Mouse (Mus musculus): ENCODE measurements around the gene Ddx43. TPM values are rescaled to one million over a fixed set of nuclear protein-coding genes. Genes with fewer than 3 reads are reported as not detected.

Ddx43 gene
- polyA plus RNA-seq, 1 experiment from 2014 or later: 0.49 TPM

GRCm38 (mm10) chr9:78442579-78443392 is 47.2 kb downstream of the Ddx43 start, which contains the start of gene Cgas:
Cgas (minus strand) TSS chr9:78443237.
- peak; percentile 72 for DNase-seq (ENCODE audit: low spot score)
- Histone ChIP-seq H3K36me3 (ENCODE audit: control insufficient read depth, insufficient read depth, low read length) (no peaks in the 10 kb centered on the region), H3K4me2 (ENCODE audit: low read depth, low read length, severe bottlenecking) (peak within 1 kb of the TSS; percentile 57), H3K27ac (ENCODE audit: low read depth, low read length) (no peak within 1 kb of the TSS), H3K4me1 (replicated peaks; ENCODE audit: control insufficient read depth, insufficient read depth, low read length) (peaks cover 6% of the 10 kb centered on the region), H3K9ac (ENCODE audit: low read length) (peak within 1 kb of the TSS; percentile 37), H3K9me3 (ENCODE audit: control insufficient read depth, low read length) (no peaks in the 10 kb centered on the region), H3K27me3 (ENCODE audit: control insufficient read depth, insufficient read depth, low read length) (peaks cover 51% of the 10 kb centered on the region), H3K4me3 (ENCODE audit: low read depth, low read length) (peak within 1 kb of the TSS; percentile 32)
- WGBS: 1% methylated on average over 79 of the region's 81 CpGs
- ATAC-seq (replicated peaks; ENCODE audit: low FRiP score): peak; percentile 37

GRCm38 (mm10) chr9:78447606-78447972 is 52.0 kb downstream of the Ddx43 start:
- H3K27me3 ChIP-seq (ENCODE audit: control insufficient read depth, insufficient read depth, low read length): peaks cover 26% of the 10 kb centered on the region
- no peaks in the 10 kb centered on the region for H3K9me3 ChIP-seq (ENCODE audit: control insufficient read depth, low read length)
- 29% methylated on average over 9 of the region's 9 CpGs for WGBS
- H3K4me1 ChIP-seq (replicated peaks; ENCODE audit: control insufficient read depth, insufficient read depth, low read length): peaks cover 5% of the 10 kb centered on the region
- peak overlapping the region; percentile 95 for H3K9ac ChIP-seq (ENCODE audit: low read length)
- peaks cover 4% of the 10 kb centered on the region; the same call in 1 of the 2 replicates for H3K36me3 ChIP-seq (ENCODE audit: control insufficient read depth, insufficient read depth, low read length)
- H3K4me3 ChIP-seq (ENCODE audit: low read depth, low read length): peak overlapping the region; percentile 97
- DNase-seq (ENCODE audit: low spot score): no peak
- no peak overlapping the region; the same call in 1 of the 2 replicates for H3K27ac ChIP-seq (ENCODE audit: low read depth, low read length)
- peak; percentile 50 for ATAC-seq (replicated peaks; ENCODE audit: low FRiP score)
- H3K4me2 ChIP-seq (ENCODE audit: low read depth, low read length, severe bottlenecking): peak overlapping the region; percentile 73

GRCm38 (mm10) chr9:78447973-78448873 is 52.6 kb downstream of the Ddx43 start, which contains the start of the genes Mto1 and Gm17324:
Mto1 (plus strand) TSS chr9:78448208.
Gm17324 (minus strand) TSS chr9:78448786.
- H3K36me3 ChIP-seq (ENCODE audit: control insufficient read depth, insufficient read depth, low read length): peaks cover 4% of the 10 kb centered on the region; the same call in 1 of the 2 replicates
- H3K9me3 ChIP-seq (ENCODE audit: control insufficient read depth, low read length): no peaks in the 10 kb centered on the region
- H3K4me2 ChIP-seq (ENCODE audit: low read depth, low read length, severe bottlenecking): peak within 1 kb of the TSS; percentile 73
- 0 out of 2 replicates have a peak, but pooled peaks cover 2% of the 10 kb centered on the region for H3K4me1 ChIP-seq (replicated peaks; ENCODE audit: control insufficient read depth, insufficient read depth, low read length)
- H3K9ac ChIP-seq (ENCODE audit: low read length): peak within 1 kb of the TSS; percentile 95
- peak within 1 kb of the TSS; percentile 97 for H3K4me3 ChIP-seq (ENCODE audit: low read depth, low read length)
- peaks cover 19% of the 10 kb centered on the region for H3K27me3 ChIP-seq (ENCODE audit: control insufficient read depth, insufficient read depth, low read length)
- ATAC-seq (replicated peaks; ENCODE audit: low FRiP score) (peak; percentile 97), DNase-seq (ENCODE audit: low spot score) (peak; percentile 95)
- under 1% methylated on average over 96 of the region's 96 CpGs for WGBS
- peak within 1 kb of the TSS; percentile 83 for H3K27ac ChIP-seq (ENCODE audit: low read depth, low read length)

GRCm38 (mm10) chr9:78450404-78450803 is 54.8 kb downstream of the Ddx43 start:
- ATAC-seq (replicated peaks; ENCODE audit: low FRiP score) (no peak), DNase-seq (ENCODE audit: low spot score) (no peak)
- Histone ChIP-seq H3K4me2 (ENCODE audit: low read depth, low read length, severe bottlenecking) (no peak overlapping the region), H3K4me3 (ENCODE audit: low read depth, low read length) (no peak overlapping the region), H3K27ac (ENCODE audit: low read depth, low read length) (no peak overlapping the region), H3K27me3 (ENCODE audit: control insufficient read depth, insufficient read depth, low read length) (peaks cover 5% of the 10 kb centered on the region; the same call in 1 of the 2 replicates), H3K9me3 (ENCODE audit: control insufficient read depth, low read length) (no peaks in the 10 kb centered on the region), H3K36me3 (ENCODE audit: control insufficient read depth, insufficient read depth, low read length) (peaks cover 6% of the 10 kb centered on the region; the same call in 1 of the 2 replicates), H3K9ac (ENCODE audit: low read length) (no peak overlapping the region), H3K4me1 (replicated peaks; ENCODE audit: control insufficient read depth, insufficient read depth, low read length) (0 out of 2 replicates have a peak, but pooled peaks cover 2% of the 10 kb centered on the region)
- 78% methylated on average over 5 of the region's 5 CpGs for WGBS

GRCm38 (mm10) chr9:78451382-78451781 is 55.8 kb downstream of the Ddx43 start:
- DNase-seq (ENCODE audit: low spot score) (no peak), ATAC-seq (replicated peaks; ENCODE audit: low FRiP score) (no peak)
- Histone ChIP-seq H3K36me3 (ENCODE audit: control insufficient read depth, insufficient read depth, low read length) (peaks cover 6% of the 10 kb centered on the region; the same call in 1 of the 2 replicates), H3K27me3 (ENCODE audit: control insufficient read depth, insufficient read depth, low read length) (no peaks in the 10 kb centered on the region), H3K9me3 (ENCODE audit: control insufficient read depth, low read length) (no peaks in the 10 kb centered on the region), H3K27ac (ENCODE audit: low read depth, low read length) (no peak overlapping the region), H3K9ac (ENCODE audit: low read length) (no peak overlapping the region), H3K4me2 (ENCODE audit: low read depth, low read length, severe bottlenecking) (no peak overlapping the region), H3K4me3 (ENCODE audit: low read depth, low read length) (no peak overlapping the region), H3K4me1 (replicated peaks; ENCODE audit: control insufficient read depth, insufficient read depth, low read length) (0 out of 2 replicates have a peak, but pooled peaks cover 2% of the 10 kb centered on the region)
- 89% methylated on average over 4 of the region's 4 CpGs for WGBS

- Histone ChIP-seq H3K4me1 (replicated peaks; ENCODE audit: control insufficient read depth, insufficient read depth, low read length) (no peaks in the 10 kb centered on the region), H3K9ac (ENCODE audit: low read length) (no peak overlapping the region), H3K9me3 (ENCODE audit: control insufficient read depth, low read length) (no peaks in the 10 kb centered on the region), H3K27ac (ENCODE audit: low read depth, low read length) (no peak overlapping the region), H3K4me2 (ENCODE audit: low read depth, low read length, severe bottlenecking) (no peak overlapping the region), H3K4me3 (ENCODE audit: low read depth, low read length) (no peak overlapping the region), H3K36me3 (ENCODE audit: control insufficient read depth, insufficient read depth, low read length) (peaks cover 6% of the 10 kb centered on the region), H3K27me3 (ENCODE audit: control insufficient read depth, insufficient read depth, low read length) (no peaks in the 10 kb centered on the region)
- WGBS: 91% methylated on average over 8 of the region's 8 CpGs
- DNase-seq (ENCODE audit: low spot score) (no peak), ATAC-seq (replicated peaks; ENCODE audit: low FRiP score) (no peak)
Measured at GRCm38 (mm10) chr9:78457026-78457425, 61.4 kb downstream of the Ddx43 start.

- H3K4me1 ChIP-seq (replicated peaks; ENCODE audit: control insufficient read depth, insufficient read depth, low read length): no peaks in the 10 kb centered on the region
- no peak overlapping the region for H3K9ac ChIP-seq (ENCODE audit: low read length)
- no peak overlapping the region for H3K4me3 ChIP-seq (ENCODE audit: low read depth, low read length)
- H3K4me2 ChIP-seq (ENCODE audit: low read depth, low read length, severe bottlenecking): no peak overlapping the region
- H3K27ac ChIP-seq (ENCODE audit: low read depth, low read length): no peak overlapping the region
- no peak for DNase-seq (ENCODE audit: low spot score)
- peaks cover 3% of the 10 kb centered on the region for H3K36me3 ChIP-seq (ENCODE audit: control insufficient read depth, insufficient read depth, low read length)
- WGBS: 95% methylated on average over 4 of the region's 4 CpGs
- no peaks in the 10 kb centered on the region for H3K9me3 ChIP-seq (ENCODE audit: control insufficient read depth, low read length)
- no peaks in the 10 kb centered on the region for H3K27me3 ChIP-seq (ENCODE audit: control insufficient read depth, insufficient read depth, low read length)
- no peak for ATAC-seq (replicated peaks; ENCODE audit: low FRiP score)
Measured at GRCm38 (mm10) chr9:78463337-78463736, 67.8 kb downstream of the Ddx43 start.

GRCm38 (mm10) chr9:78465725-78466124 is 70.1 kb downstream of the Ddx43 start:
- Histone ChIP-seq H3K9me3 (ENCODE audit: control insufficient read depth, low read length) (no peaks in the 10 kb centered on the region), H3K27ac (ENCODE audit: low read depth, low read length) (no peak overlapping the region), H3K4me2 (ENCODE audit: low read depth, low read length, severe bottlenecking) (no peak overlapping the region), H3K36me3 (ENCODE audit: control insufficient read depth, insufficient read depth, low read length) (peaks cover 5% of the 10 kb centered on the region), H3K4me1 (replicated peaks; ENCODE audit: control insufficient read depth, insufficient read depth, low read length) (no peaks in the 10 kb centered on the region), H3K27me3 (ENCODE audit: control insufficient read depth, insufficient read depth, low read length) (no peaks in the 10 kb centered on the region), H3K4me3 (ENCODE audit: low read depth, low read length) (no peak overlapping the region), H3K9ac (ENCODE audit: low read length) (no peak overlapping the region)
- no peak for ATAC-seq (replicated peaks; ENCODE audit: low FRiP score)
- WGBS: 93% methylated on average over 3 of the region's 3 CpGs
- no peak for DNase-seq (ENCODE audit: low spot score)
